Mouse (Mus musculus) ES-Bruce4 (cell line): ENCODE data around the gene Rassf2.

Experiments used
- CTCF ChIP-seq: IDR thresholded peaks from one replicate; pipeline ENCODE4 v1.8.1; 2011; ENCODE audit warnings: low read depth, low read length
- EP300 ChIP-seq: IDR thresholded peaks from 2 replicates; pipeline ENCODE4 v1.6.1; 2011; ENCODE audit warnings: low read depth, low read length; ENCODE audit not compliant: insufficient read depth
- POLR2A ChIP-seq: IDR thresholded peaks from one replicate; pipeline ENCODE4 v1.8.1; 2011; ENCODE audit warnings: low read length; ENCODE audit not compliant: insufficient read depth

- no peak for TF ChIP-seq EP300
- TF ChIP-seq CTCF = no peak
- TF ChIP-seq POLR2A = no peak
Measured at GRCm38 (mm10) chr2:131949767-131950597, 80.1 kb downstream of the Rassf2 start.
